Mouse (Mus musculus): ENCODE results near the gene Plekho2.
A peak's percentile ranks its signal among the peaks of the same experiment; 100 is the strongest.

Gene Plekho2

DNA sequence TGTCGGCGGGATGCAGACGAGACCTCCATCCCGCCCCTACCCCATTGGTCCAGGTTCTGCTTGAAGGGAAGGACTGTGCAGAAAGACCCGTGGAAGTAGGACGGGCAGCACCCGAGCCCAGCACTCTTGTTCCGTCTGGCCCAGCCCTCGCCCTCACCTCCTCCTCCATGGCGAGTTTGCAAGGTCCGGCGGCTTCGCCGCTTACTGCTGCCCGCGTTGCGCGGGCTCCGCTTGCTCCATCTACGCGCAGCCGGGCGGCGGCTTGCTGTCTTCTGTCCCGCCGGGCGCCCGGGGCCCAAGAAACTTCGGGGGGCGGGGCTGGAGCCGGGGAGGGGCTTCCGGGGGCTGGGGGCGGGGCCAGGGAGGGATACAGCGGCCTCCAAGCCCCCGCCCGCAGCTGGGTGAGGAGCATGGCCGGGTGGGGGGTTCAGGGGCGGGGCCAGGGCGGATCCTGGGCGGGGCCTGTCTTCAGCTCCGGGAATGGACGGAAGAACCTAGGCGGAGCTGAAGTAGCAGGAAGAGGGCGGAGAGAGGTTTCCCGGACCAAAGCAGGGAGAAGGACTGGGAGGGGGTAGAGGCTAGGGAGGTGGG, at the start of gene Plekho2:
TSS of gene Plekho2 (minus strand) at position 260 of the 591 bp plus-strand sequence.
- peak; percentile 88 to 91 for DNase-seq

- DNase-seq, result peak; percentile 9 to 14
Measured at GRCm38 (mm10) chr9:65629025-65629766, 49.4 kb upstream of the Plekho2 start, which contains the start of gene Rbpms2. Gene Rbpms2, plus strand, starts transcription at chr9:65629648.

DNA sequence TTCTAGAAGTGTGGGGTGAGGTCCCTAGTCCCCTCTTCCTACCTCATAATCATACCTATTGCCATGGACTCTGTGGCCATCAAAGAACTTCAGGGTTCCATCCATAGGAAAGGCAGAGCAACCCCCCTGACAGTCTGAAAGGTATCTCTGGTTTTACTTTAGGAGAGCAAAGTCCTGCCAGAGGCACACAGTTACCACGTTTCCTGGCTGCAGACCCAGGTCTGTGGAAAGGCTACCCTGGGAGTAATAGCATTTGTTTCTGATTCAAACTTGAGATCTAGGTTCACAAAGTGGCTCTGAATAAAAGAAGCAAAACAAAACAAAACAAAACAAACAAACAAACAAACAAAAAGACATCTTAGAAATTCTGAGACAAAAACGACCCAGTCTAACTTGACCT, 44.4 kb upstream of the Plekho2 start:
- no peak for DNase-seq

- DNase-seq, result no peak
Measured at GRCm38 (mm10) chr9:65622826-65623225, 43.0 kb upstream of the Plekho2 start.

DNA sequence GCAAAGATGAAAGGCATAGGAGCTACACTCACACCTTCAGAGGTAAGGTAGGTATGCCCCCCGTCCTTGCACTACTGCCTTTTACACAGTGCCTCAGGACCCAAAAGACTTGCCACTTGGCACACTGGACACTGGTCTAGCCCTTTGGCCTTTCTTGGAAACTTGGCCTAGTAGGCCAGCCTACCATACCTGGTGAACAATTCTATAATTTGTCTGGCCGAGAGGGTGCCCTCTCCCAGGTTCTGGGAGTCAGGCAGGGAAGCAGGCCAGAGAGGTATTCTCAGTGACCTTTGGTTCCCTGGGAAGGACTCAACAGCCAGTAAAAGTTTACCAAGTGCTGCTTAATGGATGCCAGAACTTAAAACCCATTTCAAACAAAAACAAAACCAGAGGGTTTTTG, 41.8 kb upstream of the Plekho2 start:
- no peak for DNase-seq

GRCm38 (mm10) chr9:65621196-65621595, 41.4 kb upstream of the Plekho2 start:
- DNase-seq, result no peak

DNA sequence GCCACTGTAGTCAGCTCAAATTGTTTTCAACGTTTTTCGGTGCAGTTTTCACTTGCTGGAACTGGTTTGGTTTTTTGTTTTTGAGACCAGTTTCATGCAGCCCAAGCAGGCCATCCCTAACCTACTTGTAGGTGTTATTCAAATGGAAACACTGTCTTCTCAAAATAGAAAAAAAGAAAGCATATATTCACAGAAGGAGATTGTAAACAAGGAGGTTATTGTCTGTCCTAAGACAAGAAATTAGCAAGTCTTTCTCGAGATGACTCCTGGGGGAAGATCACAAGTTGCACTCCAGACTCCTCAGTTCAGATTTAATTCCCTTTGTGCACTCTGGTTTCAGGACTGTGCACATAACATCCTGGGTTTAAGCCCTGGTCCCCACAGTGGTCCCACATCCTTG, 39.5 kb upstream of the Plekho2 start:
- no peak for DNase-seq

- no peak for DNase-seq
Measured at GRCm38 (mm10) chr9:65613098-65613497, 33.3 kb upstream of the Plekho2 start.

DNA sequence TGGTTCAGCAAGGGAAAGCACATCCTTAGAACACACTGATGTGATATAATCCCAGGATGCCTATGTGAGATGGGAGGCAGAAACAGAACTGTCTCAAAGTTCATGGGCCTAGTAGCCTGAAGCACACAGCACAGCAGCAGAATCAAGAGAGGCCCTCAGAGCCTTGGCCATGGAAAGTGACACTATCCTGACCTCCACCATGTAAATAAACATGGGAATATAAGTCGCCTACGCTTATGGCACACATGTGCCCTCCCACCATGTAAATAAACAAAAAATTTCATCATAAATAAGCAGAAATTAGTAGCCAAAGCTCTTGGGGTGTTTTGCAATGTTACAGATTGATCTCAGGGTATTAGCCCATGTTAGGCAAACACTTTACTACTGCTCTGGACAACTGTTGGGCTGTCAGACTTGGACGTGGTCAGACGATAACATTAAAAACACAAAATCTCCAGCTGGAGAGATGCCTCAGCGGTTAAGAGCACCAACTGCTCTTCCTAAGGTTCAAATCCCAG, 32.2 kb upstream of the Plekho2 start:
- DNase-seq, result no peak

GRCm38 (mm10) chr9:65607120-65607519, 27.3 kb upstream of the Plekho2 start:
- no peak for DNase-seq

DNA sequence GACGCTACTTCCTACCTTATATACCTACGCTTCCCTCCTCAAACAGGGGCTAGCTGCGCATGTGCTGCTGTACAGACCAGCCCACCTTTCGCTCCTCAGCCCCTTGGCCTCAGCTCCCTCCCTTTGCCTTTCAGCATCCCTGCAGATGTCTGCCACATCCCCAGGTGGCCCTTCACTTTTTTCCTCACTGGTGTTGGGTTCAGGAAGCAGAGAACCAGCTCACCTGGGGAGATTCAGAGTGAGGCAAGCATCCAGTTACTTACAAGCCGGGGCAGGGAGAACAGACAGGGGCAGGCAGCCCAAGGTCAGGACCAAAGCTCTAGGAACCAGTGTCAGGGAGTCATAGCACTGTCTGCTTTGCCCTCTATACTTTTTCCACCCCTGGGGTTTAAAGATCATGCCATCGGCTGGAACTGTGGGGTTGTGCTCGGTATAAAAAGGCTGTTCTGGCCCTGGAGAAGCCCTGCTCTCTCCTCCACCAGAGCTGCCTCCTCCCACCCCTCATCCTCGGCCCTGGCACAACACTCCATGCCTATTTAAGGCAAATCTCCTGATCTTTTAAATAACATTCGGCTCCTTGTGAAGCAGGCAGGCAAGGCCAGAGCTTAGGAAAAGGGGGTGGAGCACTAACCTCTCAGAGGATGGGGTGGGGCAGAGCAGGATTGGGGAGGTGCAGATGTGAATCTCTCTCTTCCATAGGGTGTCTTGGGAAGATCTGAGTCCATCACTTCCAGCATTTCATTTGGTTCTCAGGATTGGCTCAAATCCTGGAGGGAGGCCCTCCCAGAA, 26.7 kb upstream of the Plekho2 start:
- DNase-seq, result no peak

GRCm38 (mm10) chr9:65605471-65606136, 25.8 kb upstream of the Plekho2 start:
- peak; percentile 75 to 78 for DNase-seq

GRCm38 (mm10) chr9:65603401-65604102, 23.7 kb upstream of the Plekho2 start:
- peak; percentile 14 to 38 for DNase-seq

DNA sequence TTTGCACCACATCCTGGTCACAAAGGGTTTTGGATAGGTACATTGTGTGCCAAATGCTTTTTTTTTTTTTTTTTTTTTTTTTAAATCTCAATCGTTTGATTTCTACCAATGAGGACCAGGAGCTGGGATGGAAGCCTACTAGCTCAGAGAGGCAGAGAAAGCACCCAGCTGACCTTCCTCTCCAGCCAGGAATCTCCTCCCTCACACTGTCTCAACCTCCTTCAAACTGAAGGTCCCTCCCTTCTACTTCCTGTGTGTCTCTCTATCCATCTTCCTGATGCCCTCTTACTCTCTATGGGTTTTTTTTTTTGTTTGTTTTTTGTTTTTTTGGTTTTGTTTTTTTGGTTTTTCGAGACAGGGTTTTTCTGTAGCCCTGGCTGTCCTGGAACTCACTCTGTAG, 21.1 kb upstream of the Plekho2 start:
- no peak for DNase-seq

GRCm38 (mm10) chr9:65598765-65599249, 19.0 kb upstream of the Plekho2 start:
- DNase-seq, result peak; percentile 62 to 71

- no peak for DNase-seq
Measured at GRCm38 (mm10) chr9:65593596-65593995, 13.8 kb upstream of the Plekho2 start.

DNA sequence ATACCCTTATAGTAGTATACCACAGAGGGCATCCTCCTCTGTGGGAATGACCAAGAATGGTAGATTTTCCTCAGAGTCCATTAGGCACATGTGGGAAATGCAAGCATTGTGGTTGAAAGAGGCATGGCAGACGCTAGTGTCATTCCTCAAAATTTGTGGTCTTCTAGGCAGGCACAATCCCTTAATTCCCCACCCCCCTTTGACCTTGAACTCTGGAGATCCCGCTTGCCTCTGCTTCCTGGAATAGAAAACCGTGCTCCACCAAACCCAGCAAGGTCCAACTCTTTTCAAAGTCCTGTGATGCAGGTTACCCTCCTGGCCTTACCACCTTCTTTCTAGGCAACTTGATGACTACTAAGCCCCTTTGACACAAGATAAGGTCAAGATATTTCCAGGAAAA, 12.9 kb upstream of the Plekho2 start:
- no peak for DNase-seq

- peak in 1 of 2 experiments; percentile 17 for DNase-seq
Measured at GRCm38 (mm10) chr9:65589091-65589490, 9.3 kb upstream of the Plekho2 start.

DNA sequence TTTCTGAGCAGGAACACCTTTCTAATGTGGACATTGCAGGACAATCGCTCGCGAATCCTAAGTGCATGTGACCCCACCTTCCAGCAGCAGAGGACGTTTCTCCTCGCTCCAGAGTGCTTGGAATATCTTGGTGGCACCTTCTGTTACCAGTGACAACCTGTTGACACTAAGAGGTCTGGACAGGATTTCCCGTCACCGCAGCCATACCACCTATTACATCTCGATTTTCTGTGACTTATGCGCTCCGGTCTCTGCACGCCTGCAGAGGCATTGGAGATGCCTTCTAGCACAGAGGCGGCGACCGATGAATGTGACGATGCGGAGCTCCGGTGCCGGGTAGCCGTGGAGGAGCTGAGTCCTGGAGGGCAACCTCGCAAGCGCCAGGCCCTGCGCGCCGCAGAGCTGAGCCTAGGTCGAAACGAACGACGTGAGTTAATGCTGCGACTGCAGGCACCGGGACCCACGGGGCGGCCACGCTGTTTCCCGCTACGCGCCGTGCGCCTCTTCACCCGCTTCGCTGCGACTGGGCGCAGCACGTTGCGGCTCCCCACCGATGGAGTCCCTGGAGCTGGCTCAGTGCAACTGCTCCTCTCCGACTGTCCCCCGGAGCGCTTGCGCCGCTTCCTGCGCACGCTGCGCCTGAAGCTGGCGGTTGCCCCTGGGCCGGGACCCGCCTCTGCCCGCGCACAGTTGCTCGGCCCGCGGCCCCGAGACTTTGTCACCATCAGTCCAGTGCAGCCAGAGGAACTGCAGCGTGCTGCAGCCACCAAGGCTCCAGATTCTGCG, 7.9 kb upstream of the Plekho2 start:
- peak in 1 of 2 experiments; percentile 12 for DNase-seq

- DNase-seq, result no peak
Measured at GRCm38 (mm10) chr9:65587270-65587572, 7.4 kb upstream of the Plekho2 start.
